ENCODE assay signal across 26 mouse cellular contexts in the genomic region with DNA sequence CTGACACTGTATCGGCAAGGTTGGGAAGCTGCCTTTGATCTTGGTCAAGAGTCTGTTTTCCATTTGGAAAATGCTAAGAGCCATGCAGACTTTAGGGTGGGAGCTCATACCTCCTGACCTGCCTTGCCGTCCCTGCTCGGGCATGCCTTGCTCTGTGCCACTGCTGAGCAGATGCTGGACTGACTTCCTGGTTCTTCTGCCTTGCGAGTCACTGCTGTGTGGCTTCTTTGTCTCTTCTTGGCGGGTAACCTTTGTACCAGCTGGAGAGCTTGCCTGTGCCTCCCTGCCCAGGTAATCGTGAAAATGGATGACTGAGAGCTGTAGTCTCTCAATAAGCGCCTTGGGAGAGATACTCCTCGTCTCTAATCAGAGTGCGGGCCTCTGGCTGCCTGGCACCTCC. TPM values are rescaled to one million over a fixed set of nuclear protein-coding genes. Genes with fewer than 3 reads are reported as not detected.
DNase-seq lines count a peak whose midpoint lies in the region; ATAC-seq and TF ChIP-seq lines count a peak whose summit lies in the region.
"Had no signal": no experiment of that assay in that cellular context is flagged by ENCODE, and none has a peak within 500 bp of the region (broad histone marks: within the 10 kb centered on the region; RNA-seq: fewer than 3 reads in every experiment).

No protein-coding gene starts in this region.

- no peaks in the 10 kb centered on the region for H3K36me3 ChIP-seq in hindbrain, embryonic 10.5 days
- H3K36me3 ChIP-seq in hindbrain, embryonic 11.5 days (ENCODE audit: control insufficient read depth, insufficient read depth, low read length): no peaks in the 10 kb centered on the region
- H3K36me3 ChIP-seq in stomach, embryonic 15.5 days: no peaks in the 10 kb centered on the region
- no peaks in the 10 kb centered on the region for H3K36me3 ChIP-seq in stomach, postnatal 0 days (ENCODE audit: control insufficient read depth, insufficient read depth, low read length)
- H3K36me3 ChIP-seq in kidney, embryonic 16.5 days (ENCODE audit: insufficient read depth, low read length): no peaks in the 10 kb centered on the region
- no peaks in the 10 kb centered on the region for H3K36me3 ChIP-seq in midbrain, embryonic 15.5 days (replicated peaks)
- H3K36me3 ChIP-seq: embryonic facial prominence, embryonic 10.5 days; heart, embryonic 12.5 days; liver, embryonic 13.5 days; midbrain, embryonic 12.5 days had no signal

- peaks cover 63% of the 10 kb centered on the region for H3K4me1 ChIP-seq in hindbrain, embryonic 10.5 days (replicated peaks)
- no peaks in the 10 kb centered on the region; the same call in 1 of the 2 replicates for H3K4me1 ChIP-seq in hindbrain, embryonic 11.5 days (replicated peaks; ENCODE audit: control insufficient read depth, insufficient read depth, low read length)
- H3K4me1 ChIP-seq in stomach, embryonic 15.5 days: peaks cover 9% of the 10 kb centered on the region; the same call in 1 of the 2 replicates
- H3K4me1 ChIP-seq in stomach, postnatal 0 days (replicated peaks; ENCODE audit: control insufficient read depth, insufficient read depth): peaks cover 4% of the 10 kb centered on the region; the same call in 1 of the 2 replicates
- peaks cover 32% of the 10 kb centered on the region for H3K4me1 ChIP-seq in kidney, embryonic 16.5 days (ENCODE audit: insufficient read depth, low read length)
- peaks cover 15% of the 10 kb centered on the region for H3K4me1 ChIP-seq in midbrain, embryonic 15.5 days

- H3K4me3 ChIP-seq in hindbrain, embryonic 10.5 days: no peak overlapping the region
- no peak overlapping the region for H3K4me3 ChIP-seq in hindbrain, embryonic 11.5 days (ENCODE audit: low read depth, low read length)
- H3K4me3 ChIP-seq in stomach, embryonic 15.5 days (replicated peaks): no peak overlapping the region
- H3K4me3 ChIP-seq in stomach, postnatal 0 days (ENCODE audit: low read depth, low read length): no peak overlapping the region
- no peak overlapping the region for H3K4me3 ChIP-seq in kidney, embryonic 16.5 days (ENCODE audit: low read length)
- no peak overlapping the region for H3K4me3 ChIP-seq in midbrain, embryonic 15.5 days
- H3K4me3 ChIP-seq: embryonic facial prominence, embryonic 10.5 days; heart, embryonic 12.5 days; left cerebral cortex, adult 2 months; liver, embryonic 13.5 days; midbrain, embryonic 12.5 days had no signal

- no peak for TF ChIP-seq CTCF in stomach, postnatal 0 days (IDR thresholded peaks at IDR 0.05; ENCODE audit: low read depth)

- H3K4me2 ChIP-seq in hindbrain, embryonic 11.5 days (replicated peaks; ENCODE audit: low read depth, low read length): no peak overlapping the region
- no peak overlapping the region for H3K4me2 ChIP-seq in stomach, embryonic 15.5 days
- no peak overlapping the region for H3K4me2 ChIP-seq in stomach, postnatal 0 days (replicated peaks; ENCODE audit: low read depth)
- H3K4me2 ChIP-seq in kidney, embryonic 16.5 days (replicated peaks; ENCODE audit: low read depth, low read length): no peak overlapping the region; the same call in 1 of the 2 replicates
- H3K4me2 ChIP-seq in midbrain, embryonic 15.5 days: no peak overlapping the region
- H3K4me2 ChIP-seq: heart, embryonic 12.5 days; hindbrain, embryonic 14.5 days; liver, embryonic 13.5 days; midbrain, embryonic 12.5 days had no signal

- TF ChIP-seq EP300 in stomach, postnatal 0 days (optimal IDR thresholded peaks at IDR 0.05): no peak

- intact Hi-C loops in heart, postnatal 14 days (cut with DNase I): no loop called here

- H3K27me3 ChIP-seq in hindbrain, embryonic 10.5 days (ENCODE audit: insufficient read depth, poor library complexity, severe bottlenecking): no peaks in the 10 kb centered on the region
- H3K27me3 ChIP-seq in hindbrain, embryonic 11.5 days (ENCODE audit: control insufficient read depth, insufficient read depth, low read length): no peaks in the 10 kb centered on the region
- no peaks in the 10 kb centered on the region for H3K27me3 ChIP-seq in stomach, embryonic 15.5 days (replicated peaks)
- H3K27me3 ChIP-seq in stomach, postnatal 0 days (ENCODE audit: control insufficient read depth, insufficient read depth, low read length): no peaks in the 10 kb centered on the region
- no peaks in the 10 kb centered on the region for H3K27me3 ChIP-seq in kidney, embryonic 16.5 days (ENCODE audit: insufficient read depth, low read length)
- H3K27me3 ChIP-seq in midbrain, embryonic 15.5 days (replicated peaks): no peaks in the 10 kb centered on the region
- H3K27me3 ChIP-seq: heart, embryonic 12.5 days; liver, embryonic 13.5 days; midbrain, embryonic 12.5 days had no signal

- no peak overlapping the region for H3K9ac ChIP-seq in hindbrain, embryonic 11.5 days (ENCODE audit: low read depth, low read length)
- no peak overlapping the region for H3K9ac ChIP-seq in stomach, embryonic 15.5 days
- H3K9ac ChIP-seq in stomach, postnatal 0 days (ENCODE audit: low read length): no peak overlapping the region
- H3K9ac ChIP-seq in kidney, embryonic 16.5 days (replicated peaks; ENCODE audit: low read length): no peak overlapping the region
- no peak overlapping the region for H3K9ac ChIP-seq in midbrain, embryonic 15.5 days
- H3K9ac ChIP-seq: heart, embryonic 12.5 days; hindbrain, embryonic 14.5 days; liver, embryonic 13.5 days; midbrain, embryonic 12.5 days had no signal

- H3K9me3 ChIP-seq in hindbrain, embryonic 10.5 days: no peaks in the 10 kb centered on the region
- no peaks in the 10 kb centered on the region for H3K9me3 ChIP-seq in hindbrain, embryonic 11.5 days (ENCODE audit: control insufficient read depth, low read length)
- H3K9me3 ChIP-seq in stomach, embryonic 15.5 days: no peaks in the 10 kb centered on the region
- H3K9me3 ChIP-seq in stomach, postnatal 0 days (ENCODE audit: control insufficient read depth, low read length): no peaks in the 10 kb centered on the region
- H3K9me3 ChIP-seq in kidney, embryonic 16.5 days (ENCODE audit: low read length): no peaks in the 10 kb centered on the region
- H3K9me3 ChIP-seq in midbrain, embryonic 15.5 days: no peaks in the 10 kb centered on the region
- H3K9me3 ChIP-seq: embryonic facial prominence, embryonic 10.5 days; heart, embryonic 12.5 days; liver, embryonic 13.5 days; midbrain, embryonic 12.5 days had no signal

- no peak for ATAC-seq in hindbrain, embryonic 11.5 days (ENCODE audit: low FRiP score)
- ATAC-seq in stomach, embryonic 15.5 days (ENCODE audit: insufficient read depth, low FRiP score, low read depth): no peak
- no peak for ATAC-seq in stomach, postnatal 0 days (ENCODE audit: low FRiP score, low TSS enrichment)
- no peak for ATAC-seq in kidney, embryonic 16.5 days (ENCODE audit: low FRiP score, low TSS enrichment)
- ATAC-seq in midbrain, embryonic 15.5 days (replicated peaks): no peak
- ATAC-seq: CD4-positive, CD25-positive, alpha-beta regulatory T cell, adult 4 months; forebrain, embryonic 16.5 days had no signal

- H3K27ac ChIP-seq in hindbrain, embryonic 10.5 days: peak overlapping the region; percentile 53; the same call in 1 of the 2 replicates
- H3K27ac ChIP-seq in hindbrain, embryonic 11.5 days (ENCODE audit: low read depth, low read length): no peak overlapping the region
- H3K27ac ChIP-seq in stomach, embryonic 15.5 days: peak overlapping the region; percentile 54; the same call in 1 of the 2 replicates
- H3K27ac ChIP-seq in stomach, postnatal 0 days (replicated peaks): no peak overlapping the region
- peak overlapping the region; percentile 36; the same call in 1 of the 2 replicates for H3K27ac ChIP-seq in kidney, embryonic 16.5 days (ENCODE audit: low read length)
- H3K27ac ChIP-seq in midbrain, embryonic 15.5 days: no peak overlapping the region
- H3K27ac ChIP-seq: embryonic facial prominence, embryonic 10.5 days; hindbrain, embryonic 14.5 days; left cerebral cortex, adult 2 months; liver, embryonic 13.5 days; midbrain, embryonic 12.5 days had no signal

- 75% methylated on average over 9 of the region's 9 CpGs for WGBS in hindbrain, embryonic 10.5 days
- whole genome bisulfite sequencing in hindbrain, embryonic 11.5 days: 69% methylated on average over 9 of the region's 9 CpGs
- 60% methylated on average over 9 of the region's 9 CpGs for WGBS in stomach, embryonic 15.5 days
- WGBS in stomach, postnatal 0 days: 53% methylated on average over 9 of the region's 9 CpGs
- WGBS in kidney, embryonic 16.5 days: 67% methylated on average over 9 of the region's 9 CpGs
- WGBS in midbrain, embryonic 15.5 days: 64% methylated on average over 9 of the region's 9 CpGs

- no peak for DNase-seq in hindbrain, embryonic 10.5 days (ENCODE audit: low spot score)
- DNase-seq in hindbrain, embryonic 11.5 days (ENCODE audit: low spot score): no peak
- no peak for DNase-seq in stomach, postnatal 0 days (ENCODE audit: low spot score)
- DNase-seq in heart, postnatal 14 days: no peak
- no peak for DNase-seq in cerebellum, adult 9-10 months
- DNase-seq: adrenal gland, postnatal 36 days; cerebellum, postnatal 10 days; gastrocnemius, postnatal 14 days; heart, adult 11 months; heart, postnatal 10 days; liver, embryonic 13.5 days; lung, adult 2 months; lung, postnatal 14 days; spleen, adult 18-20 months; thymus, adult 18-20 months; thymus, postnatal 4 days had no signal

RNA-seq across cellular contexts. Expression of gene Agap1, which starts 20.2 kb away (rescaled TPM):
- polyA plus RNA-seq in hindbrain, embryonic 10.5 days (2016; fragmentation: Nextera tagmentation; extraction: Ambion mirVana): 18.6 and 27.2 TPM in 2 replicates
- 34.7 and 41.4 TPM in 2 replicates for polyA plus RNA-seq in hindbrain, embryonic 11.5 days (2014; fragmentation: Nextera tagmentation; extraction: Ambion mirVana)
- 9.3 and 10.6 TPM in 2 replicates for polyA plus RNA-seq in stomach, embryonic 15.5 days (2015; fragmentation: Nextera tagmentation; extraction: Ambion mirVana)
- polyA plus RNA-seq in stomach, postnatal 0 days (2015; fragmentation: Nextera tagmentation; extraction: Ambion mirVana): 4.2 TPM in 2 replicates
- 7.7 and 8.9 TPM in 2 replicates for polyA plus RNA-seq in kidney, embryonic 16.5 days (2015; fragmentation: Nextera tagmentation; extraction: Ambion mirVana)
- total RNA-seq in heart, postnatal 14 days (2021): 10 to 100 TPM; 47.7 to 49.8 TPM
- 56.9 and 63.6 TPM in 2 replicates for polyA plus RNA-seq in midbrain, embryonic 15.5 days (2015; fragmentation: Nextera tagmentation; extraction: Ambion mirVana)

Comparison
In these comparisons a context has a peak if more than half of its experiments do, and no peak if none do; other contexts are left out.
1. H3K27ac ChIP-seq: peak in hindbrain, embryonic 10.5 days (single experiment), stomach, embryonic 15.5 days (single experiment) and kidney, embryonic 16.5 days (single experiment); none in hindbrain, embryonic 11.5 days (single experiment), stomach, postnatal 0 days (single experiment) and midbrain, embryonic 15.5 days (single experiment).